Mouse (Mus musculus): ENCODE data around the gene Zer1. TPM values are rescaled to one million over a fixed set of nuclear protein-coding genes. Genes with fewer than 3 reads are reported as not detected.
A peak's percentile ranks its signal among the peaks of the same experiment; 100 is the strongest.

Zer1 gene
- polyA plus RNA-seq, 1 experiment from 2014 or later: 12.8 TPM

DNA sequence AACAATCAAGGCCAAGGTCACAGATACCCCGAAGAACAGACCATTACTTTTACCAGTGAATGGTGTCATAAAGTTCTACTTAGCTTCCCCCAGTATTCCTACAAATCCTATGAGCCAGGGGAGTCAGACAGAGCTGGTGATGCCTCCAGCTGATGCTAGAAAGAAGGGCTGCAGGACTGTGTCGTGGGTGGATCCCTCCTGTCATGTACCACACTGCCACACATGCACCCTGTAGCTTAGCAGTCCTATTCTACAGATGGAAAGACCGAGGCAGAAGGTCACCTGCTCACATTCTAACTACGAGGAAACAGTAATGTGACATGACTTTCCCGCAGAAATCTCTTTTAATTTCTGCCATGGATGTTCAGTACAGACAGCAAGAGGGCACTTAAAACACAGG lies 1.6 kb downstream of the Zer1 start:
- Histone ChIP-seq H3K9ac (no peak overlapping the region), H3K4me3 (peak overlapping the region; percentile 77; the same call in 1 of the 2 replicates), H3K27me3 (no peaks in the 10 kb centered on the region), H3K4me2 (peak overlapping the region; percentile 97), H3K9me3 (no peaks in the 10 kb centered on the region), H3K4me1 (replicated peaks) (peaks cover 48% of the 10 kb centered on the region), H3K27ac (replicated peaks) (no peak overlapping the region), H3K36me3 (0 out of 2 replicates have a peak, but pooled peaks cover 5% of the 10 kb centered on the region)
- WGBS: 90% methylated on average over 5 of the region's 5 CpGs
- no peak for ATAC-seq (ENCODE audit: low read depth)

DNA sequence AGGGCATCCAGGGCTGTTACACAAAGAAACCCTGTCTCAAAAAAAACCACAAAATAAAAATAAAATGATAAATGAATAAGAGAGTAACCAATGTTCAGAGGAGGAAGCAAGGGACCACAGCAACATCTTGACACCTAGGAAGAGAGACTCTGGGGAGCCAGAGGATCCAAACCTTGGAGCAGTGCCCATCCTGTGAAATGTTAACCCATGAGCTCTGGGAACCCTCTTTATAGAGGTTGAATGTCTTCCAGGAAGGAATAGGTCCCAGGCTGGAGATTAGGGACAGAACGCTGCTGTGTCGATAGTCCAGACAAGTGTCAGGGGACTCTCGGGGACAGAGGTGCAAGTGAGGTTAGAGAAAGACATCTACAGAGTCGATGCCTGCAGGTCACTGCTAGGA lies 4.1 kb downstream of the Zer1 start:
- Histone ChIP-seq H3K4me3 (no peak overlapping the region), H3K4me1 (replicated peaks) (peaks cover 47% of the 10 kb centered on the region), H3K9me3 (no peaks in the 10 kb centered on the region), H3K36me3 (peaks cover 17% of the 10 kb centered on the region; the same call in 1 of the 2 replicates), H3K27me3 (no peaks in the 10 kb centered on the region), H3K27ac (replicated peaks) (peak overlapping the region; percentile 71), H3K9ac (peak overlapping the region; percentile 9; the same call in 1 of the 2 replicates), H3K4me2 (0 out of 2 replicates have a peak overlapping the region, but pooled peaks have one; percentile 11)
- ATAC-seq (ENCODE audit: low read depth): no peak
- WGBS: 75% methylated on average over 4 of the region's 4 CpGs

DNA sequence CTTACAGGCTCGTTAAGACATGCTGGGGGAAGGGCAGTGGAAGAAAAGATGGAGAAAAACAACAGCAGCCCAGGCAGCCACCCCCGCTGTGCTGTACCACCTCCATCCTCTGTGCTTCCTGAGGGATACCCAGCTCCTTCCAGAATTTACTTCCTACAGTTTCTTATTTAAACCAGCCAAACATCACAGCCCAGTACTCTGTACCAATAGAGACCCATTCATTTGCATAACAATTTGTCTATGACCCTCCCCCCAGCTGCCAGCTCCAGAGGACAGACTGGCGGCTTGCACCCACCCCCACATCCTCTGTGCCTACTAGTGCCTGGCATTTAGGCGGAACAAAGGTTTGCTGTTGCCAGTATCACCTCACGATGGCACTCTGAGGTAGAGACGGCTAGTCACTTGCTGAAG lies 4.7 kb downstream of the Zer1 start:
- Histone ChIP-seq H3K4me1 (replicated peaks) (peaks cover 41% of the 10 kb centered on the region), H3K9ac (peak overlapping the region; percentile 9; the same call in 1 of the 2 replicates), H3K27me3 (no peaks in the 10 kb centered on the region), H3K9me3 (no peaks in the 10 kb centered on the region), H3K4me3 (no peak overlapping the region), H3K4me2 (peak overlapping the region; percentile 11; the same call in 1 of the 2 replicates), H3K36me3 (peaks cover 22% of the 10 kb centered on the region; the same call in 1 of the 2 replicates), H3K27ac (replicated peaks) (peak overlapping the region; percentile 71)
- whole genome bisulfite sequencing: 14% methylated on average over 6 of the region's 6 CpGs
- peak; percentile 54; the same call in 1 of the 2 replicates for ATAC-seq (ENCODE audit: low read depth)

DNA sequence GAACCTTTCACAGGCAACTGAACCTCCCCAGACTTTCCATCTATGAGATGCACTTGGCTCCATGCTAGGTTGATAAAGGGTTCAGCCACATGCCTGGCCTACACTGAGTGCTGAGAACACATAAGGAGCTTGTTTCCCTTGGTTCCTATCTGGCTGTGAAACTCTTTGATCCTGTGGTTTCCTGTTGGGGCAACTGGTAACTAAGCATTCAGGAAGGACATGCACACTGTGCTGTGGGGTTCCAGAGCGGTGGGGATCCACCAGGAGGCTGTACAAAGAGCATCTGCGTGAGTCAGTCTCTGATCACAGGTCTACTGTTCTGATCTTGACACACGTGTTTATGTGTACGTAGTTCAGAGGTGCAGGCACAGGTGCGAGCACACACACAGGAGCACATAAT lies 11.8 kb downstream of the Zer1 start:
- no peak for ATAC-seq (ENCODE audit: low read depth)
- H3K4me1 ChIP-seq (replicated peaks): no peaks in the 10 kb centered on the region
- H3K4me3 ChIP-seq: no peak overlapping the region
- peaks cover 74% of the 10 kb centered on the region for H3K36me3 ChIP-seq
- H3K27ac ChIP-seq (replicated peaks): no peak overlapping the region
- H3K4me2 ChIP-seq: no peak overlapping the region
- H3K27me3 ChIP-seq: no peaks in the 10 kb centered on the region
- H3K9me3 ChIP-seq: no peaks in the 10 kb centered on the region
- WGBS: 94% methylated on average over 5 of the region's 5 CpGs
- H3K9ac ChIP-seq: no peak overlapping the region

DNA sequence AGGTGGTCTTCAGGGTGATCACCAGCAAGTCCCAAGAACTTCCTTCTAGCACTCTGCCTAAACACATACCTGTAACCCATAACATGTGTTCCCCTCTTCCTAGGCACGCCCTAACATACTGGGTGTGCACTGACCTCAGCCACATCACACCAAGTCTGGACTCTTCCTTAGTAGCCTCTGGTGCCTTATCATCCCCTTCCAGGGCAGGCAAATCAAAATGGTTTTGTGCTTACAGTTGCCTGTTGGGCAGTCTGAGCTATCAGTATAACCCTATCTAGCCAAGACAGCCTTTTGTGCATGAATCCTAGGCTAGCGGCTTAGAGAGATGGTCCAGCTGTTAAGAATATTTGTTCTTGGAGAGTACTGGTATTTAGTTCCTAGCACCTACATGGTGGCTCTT lies 12.9 kb downstream of the Zer1 start:
- ATAC-seq (ENCODE audit: low read depth): no peak
- Histone ChIP-seq H3K9ac (no peak overlapping the region), H3K4me1 (replicated peaks) (no peaks in the 10 kb centered on the region), H3K4me2 (no peak overlapping the region), H3K4me3 (no peak overlapping the region), H3K36me3 (peaks cover 84% of the 10 kb centered on the region), H3K27ac (replicated peaks) (no peak overlapping the region), H3K27me3 (no peaks in the 10 kb centered on the region), H3K9me3 (no peaks in the 10 kb centered on the region)
- WGBS: 97% methylated on average over 2 of the region's 2 CpGs

DNA sequence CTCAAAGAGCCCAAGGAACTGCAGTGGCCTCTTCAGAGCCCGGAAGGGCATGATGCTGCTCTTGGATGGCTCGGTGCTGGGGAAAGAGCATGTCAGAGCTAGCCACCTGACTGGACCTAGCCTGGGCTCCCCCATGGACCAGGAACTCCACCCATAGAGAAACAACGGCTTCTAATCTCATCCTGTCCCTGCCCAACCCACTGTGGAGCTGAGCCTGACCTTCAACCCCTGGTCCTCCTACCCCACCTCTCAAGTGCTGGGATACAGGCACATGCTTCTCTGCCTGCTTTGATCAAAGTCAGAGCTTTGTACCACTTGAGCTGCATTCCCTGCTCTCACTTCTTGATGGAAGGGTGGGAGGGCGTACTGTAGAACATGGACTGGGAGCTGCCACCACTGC lies 16.1 kb downstream of the Zer1 start:
- ATAC-seq (ENCODE audit: low read depth): no peak
- H3K27me3 ChIP-seq: no peaks in the 10 kb centered on the region
- WGBS: 92% methylated on average over 4 of the region's 4 CpGs

DNA sequence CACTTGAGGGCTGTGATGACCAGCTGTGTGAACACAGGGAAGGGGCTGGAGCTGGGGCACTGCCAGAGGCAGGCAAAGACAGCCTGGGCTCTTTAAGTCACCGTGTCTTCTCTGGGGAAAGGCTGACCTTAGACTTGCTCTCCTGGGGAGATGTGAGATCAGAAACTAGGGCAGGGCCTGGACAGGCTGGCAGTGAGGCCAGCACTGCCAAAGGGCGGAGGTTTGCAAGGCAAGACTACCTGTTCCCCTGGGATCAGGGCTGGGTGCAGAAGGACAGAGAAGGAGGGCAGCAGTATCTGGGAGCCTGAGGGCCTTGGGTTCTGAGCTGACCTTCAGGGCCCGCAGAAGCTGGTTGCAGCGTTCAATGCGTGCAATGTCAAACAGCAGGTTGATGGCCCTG lies 16.7 kb downstream of the Zer1 start:
- Histone ChIP-seq H3K4me2 (no peak overlapping the region), H3K9ac (no peak overlapping the region), H3K36me3 (peaks cover 98% of the 10 kb centered on the region), H3K4me3 (no peak overlapping the region), H3K4me1 (replicated peaks) (no peaks in the 10 kb centered on the region), H3K9me3 (no peaks in the 10 kb centered on the region), H3K27ac (replicated peaks) (no peak overlapping the region), H3K27me3 (no peaks in the 10 kb centered on the region)
- no peak for ATAC-seq (ENCODE audit: low read depth)
- 95% methylated on average over 5 of the region's 5 CpGs for WGBS

More for the DNA sequence above, 16.1 kb downstream of the Zer1 start:
- Histone ChIP-seq H3K9me3 (no peaks in the 10 kb centered on the region), H3K36me3 (peaks cover 98% of the 10 kb centered on the region), H3K4me3 (no peak overlapping the region), H3K27ac (replicated peaks) (no peak overlapping the region), H3K4me1 (replicated peaks) (no peaks in the 10 kb centered on the region), H3K9ac (no peak overlapping the region), H3K4me2 (no peak overlapping the region)

DNA sequence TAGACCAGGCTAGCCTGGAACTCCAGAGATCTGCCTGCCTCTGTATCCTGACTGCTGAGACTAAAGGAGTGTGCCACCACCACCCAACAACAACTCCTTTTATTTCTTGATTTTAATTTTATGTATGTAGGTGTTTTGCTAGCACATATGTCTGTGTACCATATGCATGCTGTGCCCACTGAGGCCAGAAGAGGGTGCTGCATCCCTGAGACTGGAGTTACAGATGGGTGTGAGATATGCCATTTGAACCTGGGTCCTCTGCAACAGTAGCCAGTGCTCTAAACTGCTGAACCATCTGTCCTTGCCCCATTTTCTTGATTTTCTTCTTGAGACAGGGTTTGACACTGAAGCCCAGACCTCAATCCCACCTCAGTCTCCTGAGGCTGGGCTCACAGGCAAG lies 18.0 kb downstream of the Zer1 start:
- Histone ChIP-seq H3K9ac (no peak overlapping the region), H3K27me3 (no peaks in the 10 kb centered on the region), H3K4me2 (no peak overlapping the region), H3K4me3 (no peak overlapping the region), H3K27ac (replicated peaks) (no peak overlapping the region), H3K9me3 (no peaks in the 10 kb centered on the region), H3K4me1 (replicated peaks) (no peaks in the 10 kb centered on the region), H3K36me3 (peaks cover 99% of the 10 kb centered on the region)
- ATAC-seq (ENCODE audit: low read depth): no peak

DNA sequence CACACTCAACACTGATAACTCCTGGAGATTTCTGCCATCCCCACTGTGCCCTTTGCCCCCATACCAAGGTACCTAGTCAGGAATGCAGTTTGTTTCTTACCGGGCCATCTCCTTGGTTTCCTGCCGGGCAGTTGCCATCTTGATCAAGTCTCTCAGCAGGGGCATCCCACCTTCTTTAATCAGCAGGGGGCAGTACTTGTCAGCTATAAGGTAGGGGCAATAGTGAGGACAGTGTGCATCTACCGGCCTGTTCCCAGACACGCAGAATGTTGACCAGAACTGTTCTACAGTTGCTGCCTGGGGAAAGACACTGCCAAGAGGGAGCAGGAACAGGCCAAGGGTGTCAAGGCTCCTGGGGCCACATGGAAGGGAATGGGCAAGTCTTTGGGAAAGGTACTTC lies 24.2 kb downstream of the Zer1 start:
- no peak overlapping the region for H3K4me2 ChIP-seq
- 79% methylated on average over 4 of the region's 4 CpGs for WGBS
- no peaks in the 10 kb centered on the region for H3K9me3 ChIP-seq
- H3K27ac ChIP-seq (replicated peaks): no peak overlapping the region
- no peaks in the 10 kb centered on the region for H3K4me1 ChIP-seq (replicated peaks)
- H3K9ac ChIP-seq: no peak overlapping the region
- no peak overlapping the region for H3K4me3 ChIP-seq
- no peak for ATAC-seq (ENCODE audit: low read depth)
- peaks cover 92% of the 10 kb centered on the region for H3K36me3 ChIP-seq
- no peaks in the 10 kb centered on the region for H3K27me3 ChIP-seq

DNA sequence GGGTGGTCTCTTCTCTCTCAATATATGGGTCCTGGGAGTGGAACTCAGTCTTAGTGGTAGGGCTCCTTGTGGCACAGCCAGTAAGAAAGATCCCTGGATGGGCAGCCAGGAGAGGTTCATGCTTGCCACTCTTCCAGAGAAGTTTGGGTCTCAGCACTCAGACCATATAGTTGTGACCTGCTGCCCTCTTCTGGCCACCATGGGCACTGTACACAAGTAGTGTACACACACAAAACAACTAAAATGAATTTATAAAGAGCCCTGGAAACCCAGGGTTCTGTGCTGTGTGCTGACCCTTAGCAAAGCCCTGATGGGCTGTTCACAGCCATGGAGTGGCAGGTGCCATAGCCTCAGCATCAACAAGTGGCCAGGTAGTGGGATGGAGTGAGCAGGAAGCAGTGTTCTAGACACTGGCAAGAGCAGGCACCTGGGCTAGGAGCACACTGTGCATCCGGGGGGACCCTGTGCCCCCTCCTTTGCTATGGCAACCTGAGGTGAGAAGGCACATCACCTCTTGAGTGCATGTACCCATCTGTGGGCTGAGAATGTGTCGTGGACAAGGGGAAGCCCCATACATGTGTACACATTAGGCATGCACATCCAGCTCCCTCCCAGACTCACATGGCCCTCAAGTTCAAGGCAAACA lies 28.4 kb downstream of the Zer1 start:
- Histone ChIP-seq H3K4me2 (no peak overlapping the region), H3K4me3 (no peak overlapping the region), H3K9me3 (no peaks in the 10 kb centered on the region), H3K9ac (no peak overlapping the region), H3K36me3 (peaks cover 59% of the 10 kb centered on the region), H3K27me3 (no peaks in the 10 kb centered on the region), H3K27ac (replicated peaks) (no peak overlapping the region), H3K4me1 (replicated peaks) (peaks cover 22% of the 10 kb centered on the region)
- no peak for ATAC-seq (ENCODE audit: low read depth)
- 77% methylated on average over 2 of the region's 2 CpGs for WGBS

DNA sequence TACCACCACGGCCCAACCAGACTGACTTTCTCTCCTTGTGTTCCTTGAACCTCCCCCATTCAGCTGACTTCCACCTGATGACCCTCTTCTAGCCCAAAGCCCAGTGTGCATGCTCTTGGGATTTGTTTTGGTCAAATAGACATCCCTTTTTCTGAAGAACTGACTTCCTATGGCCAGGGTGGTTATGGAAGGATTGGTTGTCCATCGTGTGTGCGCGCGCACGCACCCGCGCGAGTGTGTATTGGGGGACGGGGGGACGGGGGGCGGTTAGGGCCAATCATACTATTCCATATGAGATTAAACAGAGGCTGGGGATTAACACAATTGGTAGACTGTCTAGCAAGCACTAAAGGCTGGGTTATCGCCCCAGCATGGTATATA lies 30.2 kb downstream of the Zer1 start:
- Histone ChIP-seq H3K27me3 (no peaks in the 10 kb centered on the region), H3K27ac (replicated peaks) (peak overlapping the region; percentile 28; the same call in 1 of the 2 replicates), H3K4me1 (replicated peaks) (peaks cover 22% of the 10 kb centered on the region), H3K4me3 (peak overlapping the region; percentile 63), H3K9ac (peak overlapping the region; percentile 77), H3K4me2 (peak overlapping the region; percentile 82), H3K36me3 (peaks cover 42% of the 10 kb centered on the region), H3K9me3 (no peaks in the 10 kb centered on the region)
- WGBS: 3% methylated on average over 13 of the region's 13 CpGs
- ATAC-seq (ENCODE audit: low read depth): no peak

DNA sequence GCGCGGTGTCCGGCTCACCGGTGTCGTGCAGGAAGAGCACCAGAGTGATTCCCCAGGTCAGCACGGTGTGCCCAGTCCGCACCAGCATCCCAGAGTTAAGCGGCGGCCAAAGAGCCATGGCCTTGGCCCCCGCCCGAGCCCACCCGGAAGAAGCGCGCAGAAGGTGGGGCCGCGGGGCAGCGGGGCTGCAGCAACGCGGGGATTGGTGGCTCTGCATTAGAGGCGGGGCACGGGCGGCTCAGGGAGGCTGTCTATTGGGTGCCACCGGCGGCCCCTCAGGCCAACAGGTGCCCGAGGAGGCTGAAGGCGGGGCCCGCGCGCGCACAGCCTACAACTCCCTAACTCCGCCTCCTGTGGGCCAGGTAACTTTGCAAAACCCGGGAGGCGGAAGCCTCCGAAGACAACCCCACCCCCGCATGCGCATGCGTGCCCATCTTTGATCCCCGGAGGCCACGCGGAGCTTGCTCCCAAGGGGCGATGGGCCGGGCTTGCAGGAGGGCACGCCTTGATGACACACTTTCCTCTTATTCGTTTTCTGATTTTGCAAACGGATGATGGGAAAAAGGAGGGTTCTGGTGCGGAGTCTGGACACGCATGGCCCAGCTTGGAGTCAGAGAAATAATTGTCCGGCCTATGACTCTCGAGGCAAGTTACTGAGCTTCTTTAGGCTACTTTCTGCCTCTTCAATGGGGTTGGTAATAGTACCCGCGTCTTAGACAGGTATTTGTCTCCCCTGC lies 30.7 kb downstream of the Zer1 start, which contains the start of gene Zdhhc12:
Gene Zdhhc12, minus strand, starts transcription at position 178 of the 737 bp plus-strand sequence.
- H3K4me3 ChIP-seq: peak within 1 kb of the TSS; percentile 63
- H3K4me2 ChIP-seq: peak within 1 kb of the TSS; percentile 82
- no peaks in the 10 kb centered on the region for H3K9me3 ChIP-seq
- peak within 1 kb of the TSS; percentile 77 for H3K9ac ChIP-seq
- H3K27me3 ChIP-seq: no peaks in the 10 kb centered on the region
- peaks cover 22% of the 10 kb centered on the region for H3K4me1 ChIP-seq (replicated peaks)
- under 1% methylated on average over 51 of the region's 51 CpGs for WGBS
- H3K27ac ChIP-seq (replicated peaks): peak within 1 kb of the TSS; percentile 28; the same call in 1 of the 2 replicates
- H3K36me3 ChIP-seq: peaks cover 37% of the 10 kb centered on the region
- ATAC-seq (ENCODE audit: low read depth): peak; percentile 97

Data from neural tube, embryonic 13.5 days (tissue).